Mouse (Mus musculus) layer of hippocampus, postnatal 25 days (tissue): ENCODE measurements around the gene Ckap4. TPM values are rescaled to one million over a fixed set of nuclear protein-coding genes. Genes with fewer than 3 reads are reported as not detected.
"Not testable (repeated sequence)": the region's sequence is repeated elsewhere in the genome, so short reads cannot be mapped to it uniquely, and the experiment has no call there.

ENCODE experiments used
- DNase-seq, 2 experiments: peaks; one replicate each; pipeline ENCODE4 v3.0.0; 2022; ENCODE audit warnings: mixed read lengths in 2 of 2, low spot score in 1 of 2; ENCODE audit errors: extremely low spot score in 1 of 2
- total RNA-seq, 2 experiments: library from RNA; stranded (reverse); gene quantifications; 2 replicates each; pipeline ENCODE4 v1.2.3; 2021

Gene Ckap4
- total RNA-seq, 2 experiments from 2014 or later = 19.2 to 21.9 TPM

DNA sequence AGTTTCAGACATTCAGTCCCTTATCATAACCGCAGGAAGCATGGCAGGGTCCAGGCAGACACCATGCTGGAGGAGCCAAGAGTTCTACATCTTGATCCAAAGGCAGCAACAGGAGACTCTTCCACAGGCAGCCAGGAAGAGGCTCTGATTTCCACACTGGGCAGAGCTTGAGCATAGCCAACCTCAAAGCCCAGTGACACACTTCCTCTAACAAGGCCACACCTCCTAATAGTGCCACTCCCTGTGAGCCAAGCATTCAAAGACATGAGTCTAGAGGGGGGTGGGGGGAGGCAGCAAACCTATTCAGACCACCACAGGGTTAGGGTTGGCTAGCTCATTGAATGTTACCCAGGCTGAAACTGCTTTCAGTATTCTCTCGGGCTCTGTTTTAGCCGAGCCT is 18.0 kb upstream of the Ckap4 start:
- DNase-seq = no peak

DNA sequence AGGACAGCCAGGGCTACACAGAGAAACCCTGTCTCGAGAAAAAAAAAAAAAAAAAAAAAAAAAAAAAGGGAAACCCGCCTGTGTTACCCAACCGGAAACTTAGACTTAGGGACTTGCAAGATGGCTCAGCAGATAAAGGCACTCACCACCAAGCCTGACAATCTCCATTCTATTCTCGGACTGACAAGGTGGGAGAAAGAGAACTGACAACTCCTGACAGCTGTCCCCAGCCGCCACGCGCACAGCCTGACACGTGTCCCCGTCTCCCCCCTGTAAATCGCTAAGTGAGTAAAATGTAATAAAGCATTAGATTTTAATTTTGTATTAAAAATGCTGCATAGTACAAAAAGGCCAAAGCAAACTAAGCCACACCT is 16.0 kb upstream of the Ckap4 start:
- DNase-seq = no peak

DNA sequence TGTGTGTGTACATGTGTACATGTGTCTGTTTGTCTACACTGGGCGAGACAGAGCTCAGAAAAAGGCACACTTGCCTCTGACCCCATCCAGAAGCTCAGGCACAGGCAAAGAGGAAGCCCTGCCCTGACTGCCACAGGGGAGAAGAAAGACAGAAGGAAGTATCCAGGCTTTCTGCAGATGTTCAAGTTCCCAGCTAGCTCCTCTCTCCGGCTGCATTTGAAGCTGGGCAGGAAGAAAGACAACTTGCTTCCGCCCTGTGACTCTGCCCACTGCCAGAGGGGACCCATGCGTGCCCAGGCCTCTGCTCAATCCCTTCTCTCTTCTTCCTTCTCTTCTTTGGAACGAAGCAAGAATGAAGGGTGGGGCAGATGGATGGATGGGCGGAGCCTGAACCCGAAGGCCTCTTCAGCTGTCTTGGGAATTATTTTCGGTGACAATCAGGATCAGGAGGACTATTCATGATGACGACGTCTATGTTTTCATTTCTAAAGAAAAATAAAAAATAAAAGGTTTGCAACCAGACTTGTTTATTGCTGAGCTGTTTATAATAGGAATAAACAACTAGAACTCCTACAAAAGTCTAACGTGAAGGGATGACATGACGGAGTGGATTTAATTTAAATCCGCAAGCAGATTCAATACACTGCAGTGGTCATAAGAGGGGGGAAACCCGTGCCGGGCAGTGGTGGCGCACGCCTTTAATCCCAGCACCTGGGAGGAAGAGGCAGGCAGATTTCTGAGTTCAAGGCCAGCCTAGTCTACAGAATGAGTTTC is 15.5 kb upstream of the Ckap4 start:
- no peak for DNase-seq

DNA sequence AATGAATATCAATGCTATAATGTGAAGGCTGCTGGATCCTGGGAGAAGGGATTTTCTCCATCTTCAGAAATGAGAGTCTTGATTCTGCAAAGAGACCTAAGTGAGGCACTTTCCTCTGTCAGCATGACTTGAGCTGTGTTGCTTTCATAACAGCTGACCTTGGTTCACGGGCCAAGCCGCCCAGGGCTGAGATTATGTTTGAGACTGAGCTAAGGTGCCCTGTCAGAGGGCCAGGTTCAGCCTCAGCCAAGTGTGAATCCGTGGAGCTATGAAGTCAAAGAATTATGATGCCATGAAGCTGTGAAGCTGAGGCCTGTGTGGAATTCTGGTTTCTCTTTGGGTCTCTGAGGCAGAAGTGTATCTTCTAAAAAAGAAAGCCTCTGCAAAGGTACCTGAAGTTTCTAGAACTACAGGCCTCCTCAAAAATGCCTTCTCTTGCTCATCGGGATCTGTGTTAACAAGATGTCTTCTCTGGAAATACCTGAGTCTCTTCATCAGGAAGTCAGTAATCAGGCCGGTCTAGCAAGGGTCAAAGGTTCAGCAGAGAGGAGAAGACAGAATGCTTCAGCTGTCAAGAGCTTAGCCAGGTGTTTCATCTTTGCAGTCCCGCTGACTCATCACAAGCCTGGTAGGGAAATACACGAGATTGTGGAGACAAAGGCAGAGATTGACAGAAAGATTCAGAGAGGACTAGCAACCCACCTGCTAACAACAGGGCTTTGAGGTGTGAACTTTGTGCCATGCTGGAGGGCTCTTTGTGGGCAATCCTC is 11.2 kb upstream of the Ckap4 start:
- no peak for DNase-seq

DNA sequence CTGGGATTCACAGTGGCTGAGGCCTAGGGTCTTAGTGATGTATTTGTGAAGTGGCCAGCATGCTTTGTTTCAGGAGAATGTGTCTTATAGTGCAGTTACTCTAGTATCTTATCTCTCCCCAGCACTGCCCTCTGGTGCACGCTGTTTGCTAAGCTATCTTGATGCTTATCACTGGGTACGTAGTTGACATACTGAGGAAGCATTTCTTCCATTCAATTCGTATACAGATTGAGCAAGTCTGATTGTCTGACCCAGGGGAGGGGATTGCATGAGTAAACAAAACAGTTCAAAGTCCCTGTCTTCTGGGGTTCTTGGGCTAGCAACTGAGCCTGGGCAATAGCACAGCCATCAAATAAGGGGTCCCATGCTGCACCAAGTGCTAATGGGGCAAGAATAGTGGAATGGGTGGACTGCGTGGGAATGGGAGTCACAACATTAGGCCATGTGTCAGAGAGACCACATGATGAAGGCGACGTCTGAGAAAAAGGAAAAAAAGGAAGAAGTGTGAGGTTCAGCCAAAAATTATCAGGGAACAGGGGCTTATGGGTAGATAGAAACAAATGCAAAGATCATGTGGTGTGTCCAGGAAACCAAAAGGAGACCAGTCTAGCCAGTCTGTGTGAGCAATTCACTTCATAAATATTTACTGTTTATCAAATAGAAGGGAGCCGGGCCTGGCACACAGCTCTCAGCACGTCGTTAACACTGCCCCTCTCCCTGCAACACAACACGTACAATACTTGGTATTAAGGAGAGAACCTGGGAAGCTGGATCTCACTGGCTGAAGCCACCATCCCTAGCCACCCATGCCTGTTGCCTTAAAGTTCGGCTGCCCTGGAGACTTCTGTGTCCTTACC is 9.2 kb upstream of the Ckap4 start:
- DNase-seq = no peak

DNA sequence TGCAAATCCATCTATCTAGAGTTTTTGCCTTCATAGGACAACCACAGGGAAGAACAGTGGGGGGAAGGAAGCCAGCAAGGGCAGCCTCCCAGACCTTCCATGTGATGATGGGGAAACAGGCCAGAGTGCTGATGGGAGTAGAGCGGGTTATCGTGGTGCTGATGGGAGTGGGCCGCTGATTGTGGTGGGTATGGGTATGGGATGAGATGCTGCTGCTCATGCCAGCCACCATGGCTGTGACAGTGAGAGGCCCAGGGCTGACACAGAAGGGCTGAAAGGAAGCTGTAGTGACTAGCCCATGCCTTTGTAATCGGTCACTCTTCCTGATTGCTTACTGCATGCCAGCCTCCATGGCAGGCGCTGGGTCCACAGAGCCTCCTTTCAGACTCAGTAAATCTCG is 5.8 kb upstream of the Ckap4 start:
- no peak for DNase-seq

DNA sequence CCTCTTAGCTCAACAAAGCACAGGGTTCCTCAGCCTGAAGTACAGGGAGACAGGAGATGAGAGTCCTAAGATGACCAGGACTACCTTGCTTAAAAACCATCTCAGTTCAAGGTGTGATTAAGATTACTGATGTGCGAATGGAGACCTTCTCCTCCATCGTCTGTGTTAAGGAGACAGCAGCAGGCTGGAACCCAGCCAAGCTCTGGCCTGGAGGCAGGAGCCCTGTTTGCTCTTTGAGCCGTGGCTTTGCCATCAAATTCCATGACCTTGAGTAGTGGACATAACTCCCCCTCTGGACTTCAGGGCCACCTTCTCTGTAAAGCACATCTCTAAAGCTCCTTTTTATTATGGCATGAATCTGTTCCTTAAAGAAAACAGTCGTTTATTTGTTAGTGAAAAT is 2.0 kb upstream of the Ckap4 start:
- DNase-seq = no peak

DNA sequence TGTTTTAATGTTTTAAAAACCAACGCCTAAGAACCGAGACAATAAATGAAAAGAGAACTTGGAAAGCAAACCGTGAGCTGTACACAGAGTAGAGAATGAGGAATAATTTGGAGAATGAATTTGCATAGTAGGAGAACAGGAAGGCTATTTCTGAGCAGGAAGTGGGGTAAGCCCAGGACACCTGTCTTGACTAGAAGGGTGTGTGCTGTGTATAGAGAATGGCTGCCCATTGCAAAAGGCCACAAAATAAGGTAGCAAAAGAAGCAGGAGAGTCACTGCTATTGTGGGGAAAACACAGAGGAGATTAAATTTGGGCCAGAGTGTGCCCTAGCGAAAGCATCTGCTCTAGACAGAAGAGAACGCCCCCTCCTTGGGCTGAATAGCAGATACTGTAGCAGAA is 1.6 kb upstream of the Ckap4 start:
- DNase-seq = no peak

DNA sequence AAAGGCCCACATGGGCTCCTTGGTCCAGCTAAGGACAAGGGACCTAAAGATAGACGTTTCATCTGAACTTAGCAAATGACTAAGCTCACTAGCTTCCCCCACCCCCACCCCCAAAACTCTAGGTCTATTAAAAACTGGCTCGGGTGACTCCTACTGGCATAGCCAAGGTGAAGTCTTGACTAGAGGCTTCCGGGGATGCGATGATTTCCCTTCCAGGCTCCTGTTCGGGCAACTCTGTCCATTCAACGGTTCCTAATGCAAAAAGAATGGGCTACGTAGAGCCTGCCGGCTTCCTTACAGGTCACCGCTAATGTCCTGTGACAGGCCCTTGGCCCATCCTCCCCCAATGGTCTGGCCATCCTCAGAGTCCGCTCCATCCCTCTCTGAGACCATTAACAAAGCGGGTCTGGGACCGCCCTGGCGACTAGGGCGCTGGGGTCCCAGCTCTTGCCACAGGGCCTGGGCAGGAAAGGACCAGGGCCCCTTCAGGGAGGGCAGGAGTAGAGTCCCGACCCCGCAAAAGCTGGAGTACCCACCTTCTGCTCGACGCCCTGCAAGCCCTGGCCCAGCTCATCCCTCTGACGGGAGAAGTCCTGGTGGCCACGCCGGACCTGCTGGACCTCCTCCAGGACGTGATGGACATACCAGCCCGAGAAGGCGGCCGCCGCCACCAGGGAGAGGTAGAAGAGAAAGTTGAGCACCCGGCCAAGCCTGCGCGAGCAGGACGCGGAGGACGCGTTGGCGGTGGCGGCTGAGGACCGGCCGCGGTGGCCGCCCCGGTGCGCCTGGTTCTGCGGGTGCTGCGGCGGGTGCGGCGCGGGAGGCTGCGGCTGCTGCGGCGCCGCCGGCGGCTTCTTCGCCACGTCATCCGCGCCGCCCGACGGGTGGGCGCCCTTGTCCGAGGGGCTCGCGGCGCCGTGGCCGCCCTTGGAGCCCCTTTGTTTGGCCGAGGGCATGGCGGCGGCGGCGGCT is 665 bp downstream of the Ckap4 start:
- DNase-seq = peak; percentile 35 to 42

DNA sequence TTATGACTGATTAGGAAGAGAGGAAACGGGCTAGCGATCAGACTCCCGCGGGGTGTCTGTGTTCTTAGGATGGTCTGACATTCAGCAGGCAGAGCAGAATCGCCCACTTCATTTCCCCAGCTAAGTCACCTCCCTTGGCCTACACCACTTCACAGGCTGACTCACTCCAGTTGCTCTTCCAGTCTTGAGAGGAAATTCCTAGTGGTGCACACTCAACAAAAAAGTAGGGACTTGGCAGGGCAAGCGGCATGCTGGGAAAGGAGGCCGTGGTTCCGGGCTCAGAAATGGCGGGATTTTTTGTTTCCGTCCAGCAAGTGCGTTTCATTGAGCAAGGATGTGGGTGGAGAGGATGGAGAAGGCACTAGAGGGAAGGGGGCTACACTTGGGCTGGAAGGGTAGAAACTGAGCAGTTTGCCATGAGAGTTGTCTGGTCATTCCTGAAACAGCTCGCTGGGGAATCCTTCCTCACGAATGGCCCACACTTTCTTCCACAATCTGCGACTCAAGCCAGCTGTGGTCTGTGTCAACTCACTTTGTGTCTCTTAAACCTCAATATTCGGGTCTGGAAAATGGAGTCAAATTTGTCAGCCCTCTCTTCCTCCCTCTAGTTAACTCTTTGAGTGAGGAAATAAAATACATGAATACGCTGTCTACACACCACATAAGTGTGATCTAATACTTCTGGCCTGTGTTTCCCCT is 1.5 kb downstream of the Ckap4 start:
- DNase-seq = no peak

DNA sequence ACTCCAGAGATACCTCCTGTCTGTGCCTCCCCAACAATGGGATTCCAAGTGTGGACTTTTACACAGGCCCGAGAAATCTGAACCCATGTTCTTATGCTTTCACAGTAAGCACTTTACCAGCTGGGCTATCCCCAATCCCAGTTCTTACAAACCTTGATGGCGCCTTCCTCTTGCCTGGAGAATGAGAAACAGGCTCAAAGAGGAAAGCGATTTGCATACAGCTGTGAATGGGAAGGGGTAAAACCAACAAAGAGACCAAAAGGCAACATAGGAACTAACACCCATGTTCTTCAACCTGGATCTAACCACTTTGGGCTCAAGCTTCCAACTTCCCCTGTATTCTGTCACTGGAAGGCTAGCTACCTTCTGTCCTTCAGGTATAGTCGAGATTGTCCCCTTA is 2.3 kb downstream of the Ckap4 start:
- no peak for DNase-seq

DNA sequence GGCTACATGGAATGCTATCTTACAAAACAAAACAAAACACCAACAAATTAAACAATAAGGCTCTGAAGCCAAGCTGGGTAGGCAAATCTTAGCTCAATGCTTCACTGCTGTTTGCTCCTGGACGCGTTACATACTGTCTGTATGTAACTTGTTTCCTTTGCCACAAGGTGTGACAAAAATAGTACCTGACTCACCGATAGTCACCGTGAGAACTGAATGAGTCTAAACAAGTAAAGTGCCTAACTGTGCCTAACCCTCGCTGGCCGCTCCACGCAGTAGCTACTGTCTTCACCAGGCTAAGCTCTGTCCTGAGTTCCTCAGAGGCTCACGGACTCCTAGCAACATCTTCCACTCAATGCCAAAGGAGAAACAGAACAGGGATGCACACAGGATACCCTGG is 3.5 kb downstream of the Ckap4 start:
- DNase-seq = no peak

DNA sequence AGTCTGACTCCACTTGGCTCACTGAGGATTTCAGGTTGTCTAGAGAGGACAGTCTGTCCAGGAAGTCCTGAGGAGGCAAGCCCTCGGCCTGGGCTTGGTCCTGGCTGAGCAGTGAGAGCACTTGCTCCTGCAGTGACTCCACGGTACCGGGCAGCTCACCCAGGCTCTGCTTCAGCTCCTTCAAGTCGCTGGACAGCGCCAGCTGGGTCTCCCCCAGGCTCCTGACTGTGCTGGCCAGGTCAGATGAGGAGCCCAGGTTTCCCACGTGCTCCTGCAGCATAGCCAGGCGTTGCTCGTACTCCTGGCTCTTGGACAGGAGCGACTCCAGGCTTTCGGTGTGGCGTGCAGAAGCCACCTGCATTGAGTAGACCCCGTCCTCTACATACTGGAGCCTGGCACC is 6.2 kb downstream of the Ckap4 start:
- DNase-seq = no peak

DNA sequence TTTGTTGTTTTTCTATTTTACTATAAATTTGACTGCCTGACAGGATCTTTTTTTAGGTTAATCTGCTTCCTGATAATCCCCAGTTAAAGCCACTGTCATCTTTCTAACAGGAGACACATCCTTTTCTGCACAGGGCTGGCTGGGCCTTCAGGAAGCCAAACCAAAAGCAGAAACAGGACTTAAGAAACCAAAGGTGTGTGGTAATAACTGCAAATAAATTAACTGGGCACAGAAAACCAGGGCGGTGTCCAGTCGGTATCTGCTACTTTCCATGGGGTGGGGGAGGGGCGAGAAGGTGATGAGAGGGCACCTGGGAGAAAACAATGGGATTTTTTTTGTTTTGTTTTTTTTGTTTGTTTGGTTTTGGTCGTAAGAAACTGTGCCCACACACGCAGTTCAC is 6.8 kb downstream of the Ckap4 start:
- no peak for DNase-seq

DNA sequence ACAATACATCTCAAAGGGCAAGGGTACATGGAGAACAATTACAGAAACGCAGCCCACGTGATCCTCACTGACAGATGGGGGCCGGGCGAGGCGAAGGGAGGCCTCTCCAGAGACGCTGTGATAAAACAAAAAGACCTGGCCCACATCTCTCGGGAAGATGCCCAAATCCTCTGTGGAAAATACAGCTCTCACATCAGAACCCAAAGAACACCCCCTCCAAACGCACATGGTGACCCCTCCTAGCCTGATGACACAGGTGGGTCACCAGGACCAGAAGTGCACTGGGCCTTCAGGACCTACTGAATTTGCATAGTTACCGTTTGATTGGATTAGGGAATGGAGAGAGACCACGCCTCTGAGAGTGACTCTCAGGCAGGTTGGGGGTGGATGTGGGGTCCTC is 7.4 kb downstream of the Ckap4 start:
- no peak for DNase-seq

DNA sequence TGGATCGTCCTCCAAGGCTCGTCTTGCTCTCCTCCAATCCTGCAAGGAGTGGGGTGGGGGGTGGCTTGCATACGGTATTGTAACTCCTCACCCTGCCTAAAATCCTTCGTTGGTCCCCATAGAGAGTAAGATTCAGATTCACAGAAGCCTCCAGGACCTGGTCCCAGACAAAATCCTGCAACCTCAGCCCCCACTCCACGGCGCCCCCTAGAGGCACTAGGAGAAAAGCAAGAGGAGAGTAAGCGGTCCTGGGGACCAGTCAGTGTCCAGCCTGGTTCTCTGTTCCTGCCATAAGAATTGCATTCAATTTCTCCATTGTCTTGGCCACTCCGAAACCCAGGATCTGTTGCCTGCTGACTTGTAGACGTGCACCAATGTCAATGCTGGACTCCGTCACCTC is 10.2 kb downstream of the Ckap4 start:
- no peak for DNase-seq

DNA sequence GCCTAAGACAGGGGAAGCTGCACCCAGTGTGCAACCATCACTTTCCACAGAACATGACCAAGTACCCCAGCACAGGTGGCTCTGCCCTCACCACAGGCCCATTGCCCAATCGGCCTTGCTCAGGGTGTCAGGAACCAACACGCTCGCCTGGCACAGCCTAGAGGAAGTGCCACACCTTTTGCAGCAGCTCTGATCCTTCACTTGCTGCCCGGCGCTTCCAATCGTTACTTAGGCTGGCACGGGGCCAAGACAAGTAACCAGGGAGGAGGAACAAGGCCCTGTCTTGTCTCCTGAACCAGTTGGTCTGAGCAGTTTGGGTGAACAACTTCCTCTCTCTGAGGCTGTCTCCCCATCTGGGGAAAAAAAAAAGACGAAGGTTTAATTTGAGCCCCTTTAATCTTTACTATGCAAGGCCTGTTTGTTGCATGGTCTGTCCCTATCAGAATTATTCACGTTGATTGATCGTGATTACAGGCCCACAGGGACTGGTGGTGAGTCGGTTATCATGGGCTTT is 17.4 kb downstream of the Ckap4 start:
- DNase-seq = no peak

DNA sequence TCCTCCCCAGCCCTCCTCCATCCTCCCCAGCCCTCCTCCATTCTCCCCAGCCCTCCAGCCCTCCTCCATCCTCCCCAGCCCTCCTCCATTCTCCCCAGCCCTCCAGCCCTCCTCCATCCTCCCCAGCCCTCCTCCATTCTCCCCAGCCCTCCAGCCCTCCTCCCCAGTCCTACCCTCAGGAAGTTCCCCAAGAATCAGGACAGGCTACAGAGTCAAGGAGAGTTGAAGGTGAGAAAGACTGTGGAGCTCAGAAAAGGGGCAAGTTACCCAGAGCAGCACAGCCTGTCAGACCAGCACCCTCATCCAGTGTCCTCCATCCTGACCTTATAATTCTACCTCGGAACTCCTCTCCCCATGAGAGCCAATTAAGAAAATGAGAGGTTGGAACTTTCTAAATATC is 17.9 kb downstream of the Ckap4 start:
- DNase-seq = not testable (repeated sequence)

DNA sequence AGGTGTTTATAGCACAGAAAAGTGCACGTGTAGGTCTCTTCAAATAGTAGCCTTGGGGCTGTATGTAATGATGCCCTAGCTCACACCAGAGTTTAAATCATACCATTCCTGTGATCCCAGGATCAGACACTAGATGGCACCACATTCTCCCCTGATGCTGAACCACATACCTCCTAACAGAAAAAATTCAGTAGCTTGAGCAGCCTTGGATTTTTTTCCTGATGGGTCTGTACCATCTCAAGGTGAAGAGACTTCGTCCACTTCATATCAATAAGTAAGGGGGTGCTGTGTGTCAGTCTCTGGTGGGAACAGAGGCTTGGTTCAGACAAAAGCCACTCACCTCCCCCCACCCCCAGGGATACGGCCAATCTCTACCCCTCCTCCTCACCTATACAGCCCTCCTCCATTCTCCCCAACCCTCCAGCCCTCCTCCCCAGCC is 18.3 kb downstream of the Ckap4 start:
- peak; percentile 58 to 90 for DNase-seq
